Mouse (Mus musculus) neural tube, embryonic 15.5 days (tissue): Measurements from ENCODE around the gene Lrrc4. TPM values are rescaled to one million over a fixed set of nuclear protein-coding genes. Genes with fewer than 3 reads are reported as not detected.
A peak's percentile ranks its signal among the peaks of the same experiment; 100 is the strongest.

ENCODE experiments used
- ATAC-seq: fragments of 200-750 bp; cut with Nextera tagmentation; 2 replicates; pipeline ENCODE4 v1.8.0; 2017; ENCODE audit warnings: mild to moderate bottlenecking, moderate TSS enrichment, moderate library complexity; ENCODE audit not compliant: low FRiP score
- H3K27ac ChIP-seq: fragments of 300-500 bp; sonication (generic); replicated peaks from 2 replicates; pipeline ENCODE4 v1.5.1; 2015; ENCODE audit warnings: mild to moderate bottlenecking, inconsistent platforms
- H3K27me3 ChIP-seq: fragments of 300-500 bp; sonication (generic); replicated peaks from 2 replicates; pipeline ENCODE4 v1.6.1; 2015; ENCODE audit warnings: inconsistent platforms
- H3K36me3 ChIP-seq: fragments of 300-500 bp; sonication (generic); 2 replicates; pipeline ENCODE4 v1.6.1; 2015; ENCODE audit warnings: inconsistent platforms
- H3K4me1 ChIP-seq: fragments of 300-500 bp; sonication (generic); 2 replicates; pipeline ENCODE4 v1.6.1; 2015; ENCODE audit warnings: inconsistent platforms
- H3K4me2 ChIP-seq: fragments of 300-500 bp; sonication (generic); 2 replicates; pipeline ENCODE4 v1.6.1; 2015; ENCODE audit warnings: inconsistent platforms, mild to moderate bottlenecking, moderate library complexity
- H3K4me3 ChIP-seq: fragments of 300-500 bp; sonication (generic); replicated peaks from 2 replicates; pipeline ENCODE4 v1.5.1; 2015; ENCODE audit warnings: mild to moderate bottlenecking, inconsistent platforms
- H3K9ac ChIP-seq: fragments of 300-500 bp; sonication (generic); replicated peaks from 2 replicates; pipeline ENCODE4 v1.6.1; 2015; ENCODE audit warnings: mild to moderate bottlenecking, inconsistent platforms
- H3K9me3 ChIP-seq: fragments of 300-500 bp; sonication (generic); replicated peaks from 2 replicates; pipeline ENCODE4 v1.6.1; 2016; ENCODE audit warnings: inconsistent platforms
- WGBS: fragments of 180-500 bp; shearing (Covaris S2); methylation state at CpG from one replicate; pipeline ENCODE4 v1.1.7; 2015; ENCODE audit warnings: mixed read lengths; 5-methylcytosine and 5-hydroxymethylcytosine counted together
- polyA plus RNA-seq: library from polyadenylated mRNA; unstranded; fragments of >200 nt; fragmentation: Nextera tagmentation; extraction: Ambion mirVana; gene quantifications from 2 replicates; pipeline ENCODE4 v1.2.1, GENCODE M21; 2015

Gene Lrrc4
- polyA plus RNA-seq, 1 experiment from 2014 or later, result 8.5 TPM

DNA sequence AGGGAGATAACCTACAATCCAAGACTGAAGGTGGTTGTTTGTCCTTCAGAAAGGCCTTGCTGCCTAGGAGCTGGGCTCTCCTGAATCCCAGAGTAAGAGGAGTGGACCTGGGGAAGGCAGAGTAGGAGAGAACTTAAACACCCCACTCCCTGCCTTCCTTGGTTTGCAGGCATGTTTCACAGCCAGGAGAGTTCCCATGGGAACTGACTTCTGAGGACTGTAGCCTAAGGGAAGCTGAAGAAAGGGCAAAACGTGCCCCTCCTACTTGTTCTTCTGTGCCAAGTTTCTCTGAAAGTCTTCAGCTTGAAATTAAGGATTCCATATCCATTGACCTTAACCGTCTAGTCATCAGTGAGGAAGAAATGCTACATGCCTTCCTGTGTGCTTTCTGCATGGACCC is 188.6 kb downstream of the Lrrc4 start:
- no peak overlapping the region for H3K9ac ChIP-seq
- H3K4me1 ChIP-seq, result 0 out of 2 replicates have a peak, but pooled peaks cover 5% of the 10 kb centered on the region
- no peaks in the 10 kb centered on the region for H3K9me3 ChIP-seq
- 62% methylated on average over 2 of the region's 2 CpGs for WGBS
- no peak overlapping the region for H3K4me2 ChIP-seq
- H3K27me3 ChIP-seq, result no peaks in the 10 kb centered on the region
- no peak overlapping the region for H3K27ac ChIP-seq
- ATAC-seq, result no peak
- no peak overlapping the region for H3K4me3 ChIP-seq
- no peaks in the 10 kb centered on the region for H3K36me3 ChIP-seq

DNA sequence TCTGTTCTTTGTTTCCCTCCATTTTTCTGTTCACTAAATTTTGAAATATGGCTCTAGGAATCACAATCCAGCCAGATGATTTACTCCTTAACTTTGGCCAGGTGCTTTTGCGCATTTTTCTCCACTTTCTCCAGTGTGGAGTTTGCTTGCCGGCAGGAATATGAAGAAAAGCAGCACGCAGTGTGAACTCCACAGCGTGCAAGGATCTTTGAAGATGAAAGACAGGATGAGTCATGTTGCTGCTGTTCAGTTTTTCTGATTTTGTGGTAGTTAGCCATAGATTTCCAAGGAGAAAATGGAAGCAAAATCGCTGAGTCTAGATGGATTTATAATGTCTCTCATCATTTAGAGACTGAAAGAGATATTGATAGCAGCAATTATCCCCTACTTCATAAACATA is 191.5 kb downstream of the Lrrc4 start:
- H3K4me2 ChIP-seq, result no peak overlapping the region
- 0 out of 2 replicates have a peak, but pooled peaks cover 5% of the 10 kb centered on the region for H3K4me1 ChIP-seq
- no peaks in the 10 kb centered on the region for H3K9me3 ChIP-seq
- WGBS, result 88% methylated on average over 5 of the region's 5 CpGs
- H3K36me3 ChIP-seq, result no peaks in the 10 kb centered on the region
- no peak overlapping the region for H3K9ac ChIP-seq
- no peak for ATAC-seq
- no peak overlapping the region for H3K4me3 ChIP-seq
- no peak overlapping the region for H3K27ac ChIP-seq
- no peaks in the 10 kb centered on the region for H3K27me3 ChIP-seq

DNA sequence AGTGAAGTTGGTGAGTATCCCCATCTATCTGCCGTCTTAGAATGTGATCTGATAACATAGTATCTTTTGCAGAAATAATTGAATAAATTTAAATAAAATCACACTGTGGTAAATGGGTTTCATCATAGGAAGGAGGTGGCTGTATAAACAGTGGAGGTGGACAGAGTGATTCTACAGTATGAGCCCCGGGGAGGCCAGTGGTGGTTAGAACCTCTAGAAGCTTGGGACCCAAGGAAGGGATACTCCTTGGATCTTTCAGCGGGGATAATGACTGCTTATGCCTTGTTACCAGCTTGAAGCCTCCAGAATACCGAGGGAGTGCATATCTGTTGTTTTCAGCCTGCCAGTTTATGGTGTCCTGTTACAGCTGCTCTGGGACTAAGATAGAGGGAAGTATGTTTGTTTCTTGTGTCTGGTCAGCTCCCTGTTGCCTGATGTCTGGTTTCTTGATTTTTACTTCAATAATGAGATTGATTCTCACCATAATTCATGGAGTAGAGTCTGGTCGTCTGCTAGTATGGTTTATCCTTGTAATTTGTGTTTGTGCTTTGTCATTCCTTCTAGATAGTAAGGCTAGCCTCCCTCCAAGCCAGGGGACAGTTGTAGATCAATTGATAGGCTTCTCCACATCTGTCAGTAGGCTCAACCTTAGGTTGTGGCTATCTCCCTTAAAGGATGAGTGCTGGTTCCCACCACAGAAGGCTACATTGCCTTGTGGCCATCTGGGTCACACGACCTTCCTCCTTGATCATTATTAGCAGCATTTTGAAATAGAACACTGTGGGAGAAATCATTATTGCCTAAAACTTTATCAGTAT is 195.8 kb downstream of the Lrrc4 start:
- H3K4me3 ChIP-seq, result no peak overlapping the region
- H3K27me3 ChIP-seq, result no peaks in the 10 kb centered on the region
- no peak overlapping the region for H3K4me2 ChIP-seq
- 79% methylated on average over 6 of the region's 6 CpGs for WGBS
- ATAC-seq, result no peak
- no peak overlapping the region for H3K9ac ChIP-seq
- H3K9me3 ChIP-seq, result no peaks in the 10 kb centered on the region
- no peaks in the 10 kb centered on the region for H3K36me3 ChIP-seq
- no peak overlapping the region for H3K27ac ChIP-seq
- H3K4me1 ChIP-seq, result peaks cover 13% of the 10 kb centered on the region; the same call in 1 of the 2 replicates

DNA sequence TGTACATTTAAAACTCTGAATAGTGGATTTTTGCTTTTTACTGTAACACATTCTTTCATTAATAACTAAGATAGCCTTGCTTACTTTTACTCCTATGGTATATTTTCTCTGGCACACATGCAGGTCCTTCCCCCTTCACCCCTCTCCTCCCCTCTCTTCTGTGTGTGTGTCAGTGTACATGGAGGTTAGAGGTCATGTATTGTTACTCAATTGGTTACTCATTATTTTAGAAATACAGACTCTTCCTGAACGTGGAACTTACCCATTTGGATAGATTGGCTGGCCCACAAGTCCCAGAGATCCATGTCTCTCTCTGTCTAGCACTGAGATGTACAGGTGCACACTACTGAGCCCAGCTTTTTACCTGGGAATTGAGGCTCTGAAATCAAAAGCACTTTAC is 196.5 kb downstream of the Lrrc4 start:
- no peaks in the 10 kb centered on the region for H3K9me3 ChIP-seq
- peaks cover 13% of the 10 kb centered on the region; the same call in 1 of the 2 replicates for H3K4me1 ChIP-seq
- no peak overlapping the region for H3K4me3 ChIP-seq
- H3K27me3 ChIP-seq, result no peaks in the 10 kb centered on the region
- no peak overlapping the region for H3K27ac ChIP-seq
- WGBS, result 55% methylated on average over 1 of the region's 1 CpGs
- H3K36me3 ChIP-seq, result no peaks in the 10 kb centered on the region
- no peak overlapping the region for H3K9ac ChIP-seq
- no peak overlapping the region for H3K4me2 ChIP-seq
- no peak for ATAC-seq

DNA sequence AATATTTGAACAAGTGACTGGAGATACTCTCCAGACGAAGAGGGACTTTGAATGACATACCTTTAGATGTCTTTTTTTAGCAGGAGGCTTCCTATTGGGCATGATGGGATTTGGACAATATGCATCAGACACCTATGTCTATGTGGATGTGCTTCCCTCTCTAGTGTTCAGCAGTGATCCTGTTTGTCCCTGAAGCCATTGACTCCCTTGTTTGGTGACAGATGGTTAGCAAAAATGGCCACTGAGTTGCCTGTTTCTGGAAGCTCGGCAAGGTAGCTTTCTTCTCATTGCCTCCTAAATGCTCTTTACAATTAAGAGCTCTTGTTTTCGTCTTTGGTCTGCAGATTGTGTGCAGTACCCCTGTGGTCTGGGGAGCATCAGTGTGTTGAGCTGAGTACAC is 197.9 kb downstream of the Lrrc4 start:
- 40% methylated on average over 3 of the region's 3 CpGs for WGBS

DNA sequence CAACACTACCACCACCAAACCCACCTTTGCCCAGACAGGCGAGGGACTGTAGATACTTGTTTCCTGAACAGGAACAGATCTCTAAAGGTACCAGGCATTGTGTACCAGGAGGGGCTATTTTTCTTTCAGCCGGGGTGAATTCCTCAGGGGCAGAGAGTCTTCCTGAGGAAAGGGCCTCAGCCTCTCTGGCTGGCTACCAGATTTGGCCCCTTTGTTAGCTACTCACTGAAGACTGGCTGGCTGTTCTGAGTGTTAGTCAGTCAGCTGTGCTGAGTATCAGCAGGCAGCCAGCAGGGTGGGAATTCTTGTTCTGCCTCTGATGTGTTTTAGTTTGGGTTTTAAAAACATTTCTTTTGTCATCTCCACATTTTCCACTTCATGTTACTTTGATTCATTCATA is 198.4 kb downstream of the Lrrc4 start:
- 38% methylated on average over 2 of the region's 2 CpGs for WGBS
- peaks cover 26% of the 10 kb centered on the region for H3K4me1 ChIP-seq
- H3K4me2 ChIP-seq, result no peak overlapping the region

More for the DNA sequence above, 197.9 kb downstream of the Lrrc4 start:
- Histone ChIP-seq H3K9ac (no peak overlapping the region), H3K4me3 (no peak overlapping the region), H3K9me3 (no peaks in the 10 kb centered on the region), H3K27ac (no peak overlapping the region), H3K27me3 (no peaks in the 10 kb centered on the region), H3K4me1 (peaks cover 20% of the 10 kb centered on the region), H3K36me3 (no peaks in the 10 kb centered on the region), H3K4me2 (no peak overlapping the region)
- ATAC-seq, result no peak

DNA sequence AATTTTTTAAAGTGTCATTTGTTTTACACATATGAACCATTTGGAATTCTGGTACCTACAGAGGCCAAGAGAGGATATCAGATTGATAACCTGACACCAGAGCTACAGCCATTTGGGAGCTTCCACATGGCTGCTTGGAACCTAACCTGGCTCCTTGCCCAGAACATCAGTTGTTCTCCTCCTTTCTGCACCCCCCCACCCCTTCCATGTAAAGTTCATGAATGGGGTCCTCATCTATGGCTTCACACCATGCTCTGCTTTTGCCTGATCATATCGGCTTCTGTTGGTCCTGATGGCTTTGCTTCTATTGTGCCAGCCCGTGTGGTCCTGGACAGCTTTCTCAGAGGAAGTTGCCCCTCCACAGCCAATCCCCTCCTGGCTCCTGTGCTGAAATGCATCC is 200.6 kb downstream of the Lrrc4 start:
- Histone ChIP-seq H3K4me3 (no peak overlapping the region), H3K36me3 (no peaks in the 10 kb centered on the region), H3K9ac (no peak overlapping the region), H3K27me3 (no peaks in the 10 kb centered on the region), H3K27ac (no peak overlapping the region), H3K4me2 (no peak overlapping the region), H3K9me3 (no peaks in the 10 kb centered on the region), H3K4me1 (peaks cover 28% of the 10 kb centered on the region)
- WGBS, result 83% methylated on average over 2 of the region's 2 CpGs
- ATAC-seq, result no peak

More for the DNA sequence above, 198.4 kb downstream of the Lrrc4 start:
- Histone ChIP-seq H3K9me3 (no peaks in the 10 kb centered on the region), H3K27ac (no peak overlapping the region), H3K4me3 (no peak overlapping the region), H3K9ac (no peak overlapping the region), H3K27me3 (no peaks in the 10 kb centered on the region), H3K36me3 (no peaks in the 10 kb centered on the region)
- no peak for ATAC-seq

DNA sequence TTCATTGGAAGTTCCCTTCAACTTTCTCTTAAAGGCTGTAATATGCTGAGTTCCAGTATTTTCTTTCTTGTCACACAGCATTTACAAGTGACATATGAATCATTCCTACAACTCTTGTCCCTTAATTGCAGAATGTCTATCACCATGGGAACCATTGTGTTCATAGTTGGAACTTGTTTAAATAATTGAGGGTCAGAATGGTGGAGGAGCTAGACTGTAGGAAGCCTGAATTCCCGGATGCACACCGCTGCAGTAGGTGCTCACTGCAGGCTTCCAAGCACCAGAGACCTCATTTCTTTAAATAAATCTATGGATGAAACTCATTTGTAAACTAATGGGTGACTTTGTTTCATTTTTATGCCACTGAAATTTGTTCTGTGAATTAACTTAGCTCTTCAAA is 201.7 kb downstream of the Lrrc4 start:
- Histone ChIP-seq H3K4me2 (no peak overlapping the region), H3K4me1 (peaks cover 28% of the 10 kb centered on the region), H3K9me3 (no peaks in the 10 kb centered on the region), H3K27me3 (no peaks in the 10 kb centered on the region), H3K27ac (no peak overlapping the region), H3K9ac (no peak overlapping the region), H3K4me3 (no peak overlapping the region), H3K36me3 (no peaks in the 10 kb centered on the region)
- no peak for ATAC-seq
- WGBS, result 27% methylated on average over 2 of the region's 2 CpGs

DNA sequence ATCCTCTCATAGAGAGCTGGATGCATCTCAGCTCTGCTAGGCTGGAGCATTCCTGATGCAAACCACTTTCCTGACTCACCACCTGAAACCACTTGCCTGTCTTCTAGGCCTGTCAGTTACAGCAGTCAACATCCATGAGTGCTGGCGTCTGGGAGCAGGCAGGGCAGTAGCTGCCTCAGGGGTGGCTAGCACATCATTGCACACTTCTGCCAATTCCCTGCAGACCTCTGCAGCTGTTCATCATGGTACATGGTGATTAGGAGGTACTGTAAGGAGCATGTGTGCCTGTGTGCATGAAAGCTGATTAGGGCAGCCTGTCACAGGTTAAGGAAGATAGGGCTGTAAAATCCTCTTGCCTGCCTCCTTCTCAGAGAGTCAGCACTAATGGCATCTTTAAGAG is 203.1 kb downstream of the Lrrc4 start:
- H3K4me1 ChIP-seq, result peaks cover 23% of the 10 kb centered on the region
- H3K9me3 ChIP-seq, result no peaks in the 10 kb centered on the region
- H3K36me3 ChIP-seq, result no peaks in the 10 kb centered on the region
- peak; percentile 51; the same call in 1 of the 2 replicates for ATAC-seq
- WGBS, result 24% methylated on average over 1 of the region's 1 CpGs
- no peak overlapping the region; the same call in 1 of the 2 replicates for H3K9ac ChIP-seq
- no peak overlapping the region; the same call in 1 of the 2 replicates for H3K27ac ChIP-seq
- H3K27me3 ChIP-seq, result no peaks in the 10 kb centered on the region
- no peak overlapping the region for H3K4me3 ChIP-seq
- no peak overlapping the region for H3K4me2 ChIP-seq

DNA sequence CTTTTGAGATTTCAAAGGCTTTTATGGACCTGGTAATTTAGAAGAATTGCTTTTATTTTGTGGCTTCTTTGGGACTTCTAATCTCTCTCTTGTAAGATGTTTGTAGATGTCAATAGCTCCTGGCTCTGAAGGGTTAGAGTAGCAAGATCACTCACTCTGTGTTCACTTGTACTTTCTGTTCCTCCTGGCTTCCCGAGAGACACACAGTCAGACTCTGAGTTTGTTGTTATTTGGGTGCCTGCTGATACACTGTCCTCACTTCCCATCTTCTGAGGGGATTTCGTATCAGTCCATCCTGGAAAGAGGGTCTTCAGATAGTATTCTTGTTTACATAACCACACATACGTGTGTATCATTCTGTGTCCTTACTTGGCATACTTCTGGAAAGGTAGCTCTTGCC is 208.6 kb downstream of the Lrrc4 start:
- ATAC-seq, result no peak
- Histone ChIP-seq H3K27me3 (no peaks in the 10 kb centered on the region), H3K4me2 (no peak overlapping the region), H3K9ac (no peak overlapping the region), H3K9me3 (no peaks in the 10 kb centered on the region), H3K4me3 (no peak overlapping the region), H3K27ac (no peak overlapping the region), H3K4me1 (peaks cover 20% of the 10 kb centered on the region), H3K36me3 (no peaks in the 10 kb centered on the region)
- 64% methylated on average over 3 of the region's 3 CpGs for WGBS

DNA sequence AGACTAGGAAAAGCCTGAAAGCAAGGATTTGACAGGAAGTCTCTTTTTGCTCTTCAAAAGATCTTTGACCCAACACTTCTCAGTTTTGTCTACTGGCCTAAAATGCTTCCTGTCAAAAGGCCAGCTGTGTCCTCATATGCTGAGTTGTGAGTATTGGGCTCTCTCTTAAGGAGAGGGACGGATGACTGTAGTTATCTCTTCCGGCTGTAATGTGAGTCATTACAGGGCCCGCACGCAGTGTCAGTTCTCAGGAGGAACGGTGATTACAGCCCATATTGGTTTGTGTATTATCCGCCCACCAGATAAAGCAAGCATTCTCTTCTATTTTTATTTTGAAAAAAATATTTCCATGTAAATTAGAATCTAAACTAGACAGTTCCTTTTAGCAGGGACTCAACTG is 209.0 kb downstream of the Lrrc4 start:
- Histone ChIP-seq H3K27me3 (no peaks in the 10 kb centered on the region), H3K9me3 (no peaks in the 10 kb centered on the region), H3K4me1 (peaks cover 20% of the 10 kb centered on the region), H3K36me3 (no peaks in the 10 kb centered on the region), H3K27ac (0 out of 2 replicates have a peak overlapping the region, but pooled peaks have one; percentile 28), H3K4me2 (no peak overlapping the region), H3K4me3 (no peak overlapping the region), H3K9ac (no peak overlapping the region)
- no peak for ATAC-seq
- 34% methylated on average over 6 of the region's 6 CpGs for WGBS

DNA sequence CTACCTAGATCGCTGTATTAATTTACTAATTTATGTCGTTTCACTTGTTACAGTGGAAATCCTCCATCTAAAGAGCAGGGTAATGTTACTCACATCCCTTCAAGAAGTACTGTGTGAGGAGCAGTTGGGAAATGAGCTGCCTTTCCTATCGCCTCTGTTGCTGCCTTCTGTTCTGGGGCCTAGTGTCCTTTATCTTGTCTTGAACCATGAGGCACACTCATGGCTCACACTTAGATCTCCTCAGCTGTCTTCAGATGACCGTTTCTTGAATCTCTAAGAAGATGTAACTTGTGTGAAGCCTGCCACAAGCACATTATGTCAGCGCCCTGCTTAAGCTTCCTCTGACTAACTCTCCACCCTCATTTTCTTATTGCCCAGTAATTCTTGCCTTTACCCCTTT is 209.6 kb downstream of the Lrrc4 start:
- no peaks in the 10 kb centered on the region for H3K36me3 ChIP-seq
- no peak overlapping the region for H3K4me2 ChIP-seq
- H3K9me3 ChIP-seq, result no peaks in the 10 kb centered on the region
- H3K9ac ChIP-seq, result no peak overlapping the region
- no peak overlapping the region for H3K27ac ChIP-seq
- H3K4me1 ChIP-seq, result peaks cover 20% of the 10 kb centered on the region
- 87% methylated on average over 5 of the region's 5 CpGs for WGBS
- H3K4me3 ChIP-seq, result no peak overlapping the region
- H3K27me3 ChIP-seq, result no peaks in the 10 kb centered on the region
- no peak for ATAC-seq
